In genomic region chr12:25768644-25769043, GRCm38 (mm10) we compare ENCODE assay signal across 9 mouse cellular contexts.
A peak's percentile ranks its signal among the peaks of the same experiment; 100 is the strongest.
DNase-seq lines count a peak whose midpoint lies in the region; ATAC-seq lines count a peak whose summit lies in the region.
"Had no signal": no experiment of that assay in that cellular context is flagged by ENCODE, and none has a peak within 500 bp of the region (broad histone marks: within the 10 kb centered on the region; RNA-seq: fewer than 3 reads in every experiment).

No protein-coding gene starts in this region.

- peak; percentile 8 for DNase-seq in hindbrain, embryonic 10.5 days (ENCODE audit: low spot score)
- no peak for DNase-seq in midbrain, embryonic 10.5 days (ENCODE audit: low spot score)
- peak; percentile 42 to 47 for DNase-seq in adrenal gland, postnatal 36 days
- peak; percentile 44 to 52 for DNase-seq in cerebellum, postnatal 36 days
- DNase-seq in layer of hippocampus, postnatal 25 days (ENCODE audit: extremely low spot score in 1 of 2, low spot score in 1 of 2), result no peak
- DNase-seq: gastrocnemius, postnatal 14 days had no signal

- no peak overlapping the region for H3K27ac ChIP-seq in hindbrain, embryonic 10.5 days
- H3K27ac ChIP-seq in hindbrain, embryonic 12.5 days, result no peak overlapping the region
- H3K27ac ChIP-seq in midbrain, embryonic 13.5 days, result no peak overlapping the region
- H3K27ac ChIP-seq in midbrain, embryonic 10.5 days (replicated peaks), result no peak overlapping the region
- H3K27ac ChIP-seq: liver, embryonic 15.5 days had no signal

- H3K4me2 ChIP-seq in hindbrain, embryonic 12.5 days (replicated peaks), result no peak overlapping the region
- no peak overlapping the region for H3K4me2 ChIP-seq in midbrain, embryonic 13.5 days (replicated peaks)
- H3K4me2 ChIP-seq: liver, embryonic 15.5 days had no signal

- H3K4me1 ChIP-seq in hindbrain, embryonic 10.5 days (replicated peaks), result peaks cover 16% of the 10 kb centered on the region
- peaks cover 4% of the 10 kb centered on the region; the same call in 1 of the 2 replicates for H3K4me1 ChIP-seq in hindbrain, embryonic 12.5 days
- H3K4me1 ChIP-seq in midbrain, embryonic 13.5 days (replicated peaks), result peaks cover 6% of the 10 kb centered on the region
- H3K4me1 ChIP-seq in midbrain, embryonic 10.5 days, result peaks cover 14% of the 10 kb centered on the region
- H3K4me1 ChIP-seq: liver, embryonic 15.5 days had no signal

- no peaks in the 10 kb centered on the region for H3K9me3 ChIP-seq in hindbrain, embryonic 10.5 days
- H3K9me3 ChIP-seq in hindbrain, embryonic 12.5 days (replicated peaks), result no peaks in the 10 kb centered on the region
- no peaks in the 10 kb centered on the region for H3K9me3 ChIP-seq in midbrain, embryonic 13.5 days
- H3K9me3 ChIP-seq in midbrain, embryonic 10.5 days (replicated peaks), result no peaks in the 10 kb centered on the region
- H3K9me3 ChIP-seq: liver, embryonic 15.5 days had no signal

- no peaks in the 10 kb centered on the region for H3K27me3 ChIP-seq in hindbrain, embryonic 10.5 days (ENCODE audit: insufficient read depth, poor library complexity, severe bottlenecking)
- no peaks in the 10 kb centered on the region for H3K27me3 ChIP-seq in hindbrain, embryonic 12.5 days
- H3K27me3 ChIP-seq in midbrain, embryonic 13.5 days, result no peaks in the 10 kb centered on the region
- no peaks in the 10 kb centered on the region for H3K27me3 ChIP-seq in midbrain, embryonic 10.5 days (ENCODE audit: low read depth, poor library complexity, severe bottlenecking)
- H3K27me3 ChIP-seq: liver, embryonic 15.5 days had no signal

- WGBS in hindbrain, embryonic 10.5 days, result 55% methylated on average over 5 of the region's 5 CpGs
- WGBS in hindbrain, embryonic 12.5 days, result 41% methylated on average over 5 of the region's 5 CpGs
- 37% methylated on average over 5 of the region's 5 CpGs for WGBS in midbrain, embryonic 13.5 days
- 52% methylated on average over 5 of the region's 5 CpGs for WGBS in midbrain, embryonic 10.5 days

- ATAC-seq in hindbrain, embryonic 12.5 days (ENCODE audit: low FRiP score), result no peak
- peak; percentile 65; the same call in 1 of the 2 replicates for ATAC-seq in midbrain, embryonic 13.5 days

- no peak overlapping the region for H3K9ac ChIP-seq in hindbrain, embryonic 12.5 days
- no peak overlapping the region for H3K9ac ChIP-seq in midbrain, embryonic 13.5 days (replicated peaks)
- H3K9ac ChIP-seq: liver, embryonic 15.5 days had no signal

- no peaks in the 10 kb centered on the region for H3K36me3 ChIP-seq in hindbrain, embryonic 10.5 days
- no peaks in the 10 kb centered on the region for H3K36me3 ChIP-seq in hindbrain, embryonic 12.5 days
- H3K36me3 ChIP-seq in midbrain, embryonic 13.5 days, result no peaks in the 10 kb centered on the region
- no peaks in the 10 kb centered on the region for H3K36me3 ChIP-seq in midbrain, embryonic 10.5 days
- H3K36me3 ChIP-seq: liver, embryonic 15.5 days had no signal

- no peak overlapping the region for H3K4me3 ChIP-seq in hindbrain, embryonic 10.5 days
- no peak overlapping the region for H3K4me3 ChIP-seq in hindbrain, embryonic 12.5 days
- no peak overlapping the region for H3K4me3 ChIP-seq in midbrain, embryonic 13.5 days (replicated peaks)
- no peak overlapping the region for H3K4me3 ChIP-seq in midbrain, embryonic 10.5 days
- H3K4me3 ChIP-seq: liver, embryonic 15.5 days had no signal

Comparison
In these comparisons a context has a peak if more than half of its experiments do, and no peak if none do; other contexts are left out.
1. DNase-seq: peak in hindbrain, embryonic 10.5 days (single experiment), adrenal gland, postnatal 36 days (2 of 2) and cerebellum, postnatal 36 days (2 of 2); none in midbrain, embryonic 10.5 days (single experiment) and layer of hippocampus, postnatal 25 days (0 of 2).